Mouse (Mus musculus): ENCODE results near the gene Setd5. TPM values are rescaled to one million over a fixed set of nuclear protein-coding genes. Genes with fewer than 3 reads are reported as not detected.
A peak's percentile ranks its signal among the peaks of the same experiment; 100 is the strongest.

Setd5 gene
- polyA plus RNA-seq, 1 experiment from 2014 or later: 57.9 TPM

- H3K4me2 ChIP-seq (ENCODE audit: low read length): no peak overlapping the region
- no peak for DNase-seq
- WGBS: 98% methylated on average over 1 of the region's 1 CpGs
- no peak overlapping the region for H3K9ac ChIP-seq (replicated peaks; ENCODE audit: low read length)
- H3K27ac ChIP-seq (replicated peaks; ENCODE audit: low read depth, low read length): no peak overlapping the region
- no peak overlapping the region for H3K4me3 ChIP-seq (replicated peaks; ENCODE audit: low read depth, low read length)
- H3K9me3 ChIP-seq (ENCODE audit: control insufficient read depth, low read length): no peaks in the 10 kb centered on the region
- H3K36me3 ChIP-seq (ENCODE audit: control insufficient read depth, insufficient read depth, low read length): peaks cover 57% of the 10 kb centered on the region
- ATAC-seq (ENCODE audit: low FRiP score, low TSS enrichment): no peak
- no peaks in the 10 kb centered on the region for H3K4me1 ChIP-seq (ENCODE audit: control insufficient read depth, insufficient read depth, low read length)
- H3K27me3 ChIP-seq (ENCODE audit: control insufficient read depth, insufficient read depth, low read length): no peaks in the 10 kb centered on the region
Observed at GRCm38 (mm10) chr6:113069154-113069553, 8.0 kb upstream of the Setd5 start.

GRCm38 (mm10) chr6:113075261-113075660, 1.9 kb upstream of the Setd5 start:
- H3K27ac ChIP-seq (replicated peaks; ENCODE audit: low read depth, low read length): no peak overlapping the region; the same call in 1 of the 2 replicates
- H3K9ac ChIP-seq (replicated peaks; ENCODE audit: low read length): peak overlapping the region; percentile 68
- H3K4me1 ChIP-seq (ENCODE audit: control insufficient read depth, insufficient read depth, low read length): peaks cover 34% of the 10 kb centered on the region
- 0 out of 2 replicates have a peak, but pooled peaks cover under 1% of the 10 kb centered on the region for H3K36me3 ChIP-seq (ENCODE audit: control insufficient read depth, insufficient read depth, low read length)
- ATAC-seq (ENCODE audit: low FRiP score, low TSS enrichment) (no peak), DNase-seq (no peak)
- WGBS: 23% methylated on average over 3 of the region's 3 CpGs
- H3K4me2 ChIP-seq (ENCODE audit: low read length): peak overlapping the region; percentile 91
- peak overlapping the region; percentile 93 for H3K4me3 ChIP-seq (replicated peaks; ENCODE audit: low read depth, low read length)
- no peaks in the 10 kb centered on the region for H3K27me3 ChIP-seq (ENCODE audit: control insufficient read depth, insufficient read depth, low read length)
- H3K9me3 ChIP-seq (ENCODE audit: control insufficient read depth, low read length): no peaks in the 10 kb centered on the region

GRCm38 (mm10) chr6:113076012-113076685, 1.0 kb upstream of the Setd5 start:
- ATAC-seq (ENCODE audit: low FRiP score, low TSS enrichment): peak; percentile 83
- Histone ChIP-seq H3K36me3 (ENCODE audit: control insufficient read depth, insufficient read depth, low read length) (no peaks in the 10 kb centered on the region), H3K27ac (replicated peaks; ENCODE audit: low read depth, low read length) (peak overlapping the region; percentile 100), H3K9ac (replicated peaks; ENCODE audit: low read length) (peak overlapping the region; percentile 68), H3K4me3 (replicated peaks; ENCODE audit: low read depth, low read length) (peak overlapping the region; percentile 93), H3K4me1 (ENCODE audit: control insufficient read depth, insufficient read depth, low read length) (peaks cover 37% of the 10 kb centered on the region), H3K4me2 (ENCODE audit: low read length) (peak overlapping the region; percentile 91), H3K9me3 (ENCODE audit: control insufficient read depth, low read length) (no peaks in the 10 kb centered on the region), H3K27me3 (ENCODE audit: control insufficient read depth, insufficient read depth, low read length) (no peaks in the 10 kb centered on the region)
- DNase-seq: peak; percentile 97
- 0% methylated on average over 54 of the region's 55 CpGs for WGBS

GRCm38 (mm10) chr6:113077569-113078030, 435 bp downstream of the Setd5 start:
- Histone ChIP-seq H3K9ac (replicated peaks; ENCODE audit: low read length) (peak overlapping the region; percentile 96), H3K27me3 (ENCODE audit: control insufficient read depth, insufficient read depth, low read length) (no peaks in the 10 kb centered on the region), H3K27ac (replicated peaks; ENCODE audit: low read depth, low read length) (peak overlapping the region; percentile 100), H3K4me3 (replicated peaks; ENCODE audit: low read depth, low read length) (peak overlapping the region; percentile 93), H3K36me3 (ENCODE audit: control insufficient read depth, insufficient read depth, low read length) (no peaks in the 10 kb centered on the region), H3K9me3 (ENCODE audit: control insufficient read depth, low read length) (no peaks in the 10 kb centered on the region), H3K4me2 (ENCODE audit: low read length) (peak overlapping the region; percentile 70), H3K4me1 (ENCODE audit: control insufficient read depth, insufficient read depth, low read length) (peaks cover 51% of the 10 kb centered on the region)
- peak; percentile 45 for DNase-seq
- WGBS: under 1% methylated on average over 28 of the region's 28 CpGs
- ATAC-seq (ENCODE audit: low FRiP score, low TSS enrichment): no peak

- Histone ChIP-seq H3K36me3 (ENCODE audit: control insufficient read depth, insufficient read depth, low read length) (no peaks in the 10 kb centered on the region), H3K27ac (replicated peaks; ENCODE audit: low read depth, low read length) (peak overlapping the region; percentile 100), H3K4me2 (ENCODE audit: low read length) (peak overlapping the region; percentile 70), H3K4me3 (replicated peaks; ENCODE audit: low read depth, low read length) (peak overlapping the region; percentile 93), H3K27me3 (ENCODE audit: control insufficient read depth, insufficient read depth, low read length) (no peaks in the 10 kb centered on the region), H3K9ac (replicated peaks; ENCODE audit: low read length) (peak overlapping the region; percentile 96), H3K4me1 (ENCODE audit: control insufficient read depth, insufficient read depth, low read length) (peaks cover 51% of the 10 kb centered on the region), H3K9me3 (ENCODE audit: control insufficient read depth, low read length) (no peaks in the 10 kb centered on the region)
- ATAC-seq (ENCODE audit: low FRiP score, low TSS enrichment): no peak
- DNase-seq: peak; percentile 57
- under 1% methylated on average over 18 of the region's 18 CpGs for WGBS
Observed at GRCm38 (mm10) chr6:113078031-113078721, 1.0 kb downstream of the Setd5 start.

GRCm38 (mm10) chr6:113079492-113079891, 2.3 kb downstream of the Setd5 start:
- Histone ChIP-seq H3K4me3 (replicated peaks; ENCODE audit: low read depth, low read length) (peak overlapping the region; percentile 93), H3K9ac (replicated peaks; ENCODE audit: low read length) (no peak overlapping the region; the same call in 1 of the 2 replicates), H3K36me3 (ENCODE audit: control insufficient read depth, insufficient read depth, low read length) (no peaks in the 10 kb centered on the region), H3K9me3 (ENCODE audit: control insufficient read depth, low read length) (no peaks in the 10 kb centered on the region), H3K27me3 (ENCODE audit: control insufficient read depth, insufficient read depth, low read length) (no peaks in the 10 kb centered on the region), H3K4me2 (ENCODE audit: low read length) (peak overlapping the region; percentile 70), H3K27ac (replicated peaks; ENCODE audit: low read depth, low read length) (peak overlapping the region; percentile 60), H3K4me1 (ENCODE audit: control insufficient read depth, insufficient read depth, low read length) (peaks cover 53% of the 10 kb centered on the region)
- no peak for ATAC-seq (ENCODE audit: low FRiP score, low TSS enrichment)
- WGBS: 0% methylated on average over 3 of the region's 3 CpGs
- DNase-seq: peak; percentile 83

- Histone ChIP-seq H3K9ac (replicated peaks; ENCODE audit: low read length) (peak overlapping the region; percentile 40; the same call in 1 of the 2 replicates), H3K27ac (replicated peaks; ENCODE audit: low read depth, low read length) (peak overlapping the region; percentile 78), H3K36me3 (ENCODE audit: control insufficient read depth, insufficient read depth, low read length) (no peaks in the 10 kb centered on the region), H3K4me1 (ENCODE audit: control insufficient read depth, insufficient read depth, low read length) (peaks cover 42% of the 10 kb centered on the region), H3K27me3 (ENCODE audit: control insufficient read depth, insufficient read depth, low read length) (no peaks in the 10 kb centered on the region), H3K9me3 (ENCODE audit: control insufficient read depth, low read length) (no peaks in the 10 kb centered on the region), H3K4me3 (replicated peaks; ENCODE audit: low read depth, low read length) (no peak overlapping the region), H3K4me2 (ENCODE audit: low read length) (peak overlapping the region; percentile 48)
- 10% methylated on average over 6 of the region's 6 CpGs for WGBS
- DNase-seq (peak; percentile 67), ATAC-seq (ENCODE audit: low FRiP score, low TSS enrichment) (no peak)
Observed at GRCm38 (mm10) chr6:113082229-113082628, 5.1 kb downstream of the Setd5 start.

GRCm38 (mm10) chr6:113084590-113084989, 7.4 kb downstream of the Setd5 start:
- no peaks in the 10 kb centered on the region for H3K9me3 ChIP-seq (ENCODE audit: control insufficient read depth, low read length)
- 71% methylated on average over 4 of the region's 4 CpGs for WGBS
- H3K27ac ChIP-seq (replicated peaks; ENCODE audit: low read depth, low read length): no peak overlapping the region
- no peak for ATAC-seq (ENCODE audit: low FRiP score, low TSS enrichment)
- H3K4me1 ChIP-seq (ENCODE audit: control insufficient read depth, insufficient read depth, low read length): peaks cover 27% of the 10 kb centered on the region
- no peak overlapping the region for H3K4me2 ChIP-seq (ENCODE audit: low read length)
- no peaks in the 10 kb centered on the region for H3K36me3 ChIP-seq (ENCODE audit: control insufficient read depth, insufficient read depth, low read length)
- H3K27me3 ChIP-seq (ENCODE audit: control insufficient read depth, insufficient read depth, low read length): no peaks in the 10 kb centered on the region
- no peak overlapping the region for H3K4me3 ChIP-seq (replicated peaks; ENCODE audit: low read depth, low read length)
- no peak for DNase-seq
- H3K9ac ChIP-seq (replicated peaks; ENCODE audit: low read length): no peak overlapping the region

All from midbrain, embryonic 14.5 days (tissue).